Mouse (Mus musculus) urinary bladder, adult 2 months (tissue): ENCODE data around the gene Rpe. TPM values are rescaled to one million over a fixed set of nuclear protein-coding genes. Genes with fewer than 3 reads are reported as not detected.

Experiments used
- polyA plus RNA-seq: library from polyadenylated mRNA; depleted of rRNA; stranded (reverse); fragments of >200 nt; gene quantifications from 2 replicates; pipeline ENCODE4 v1.2.3, GENCODE M21; 2012; rRNA removed

Gene Rpe
- polyA plus RNA-seq, 1 experiment, result 31.1 TPM

Other genes with a start within 250 kb of the Rpe start
- gene Unc80, start 232.5 kb upstream of the Rpe start, polyA plus RNA-seq, result 0.03 and 0.07 TPM in 2 replicates
- 15.5 and 17.4 TPM in 2 replicates for gene Kansl1l, start 116.7 kb downstream of the Rpe start, polyA plus RNA-seq
- 102 and 112 TPM in 2 replicates for gene Acadl, start 162.4 kb downstream of the Rpe start, polyA plus RNA-seq
- 1.8 and 1.9 TPM in 2 replicates for gene Myl1, start 244.6 kb downstream of the Rpe start, polyA plus RNA-seq